Mouse (Mus musculus): ENCODE measurements around the gene Grap2.
A peak's percentile ranks its signal among the peaks of the same experiment; 100 is the strongest.

Grap2 gene

GRCm38 (mm10) chr15:80682343-80682742 is 109.9 kb downstream of the Grap2 start:
- DNase-seq (ENCODE audit: low read depth): no peak

GRCm38 (mm10) chr15:80683151-80683550 is 110.8 kb downstream of the Grap2 start:
- DNase-seq (ENCODE audit: low read depth): no peak

GRCm38 (mm10) chr15:80683990-80684389 is 111.6 kb downstream of the Grap2 start:
- DNase-seq (ENCODE audit: low read depth): no peak

GRCm38 (mm10) chr15:80684786-80685602 is 112.6 kb downstream of the Grap2 start:
- no peak for DNase-seq (ENCODE audit: low read depth)

GRCm38 (mm10) chr15:80685603-80685895 is 113.2 kb downstream of the Grap2 start:
- no peak for DNase-seq (ENCODE audit: low read depth)

GRCm38 (mm10) chr15:80688536-80688935 is 116.1 kb downstream of the Grap2 start:
- DNase-seq (ENCODE audit: low read depth): no peak

- DNase-seq (ENCODE audit: low read depth): no peak
Observed at GRCm38 (mm10) chr15:80693492-80693891, 121.1 kb downstream of the Grap2 start.

- peak; percentile 90 for DNase-seq (ENCODE audit: low read depth)
Observed at GRCm38 (mm10) chr15:80694125-80694910, 121.9 kb downstream of the Grap2 start.

- peak; percentile 81 for DNase-seq (ENCODE audit: low read depth)
Observed at GRCm38 (mm10) chr15:80697564-80697963, 125.2 kb downstream of the Grap2 start.

GRCm38 (mm10) chr15:80701481-80702257 is 129.3 kb downstream of the Grap2 start:
- no peak for DNase-seq (ENCODE audit: low read depth)

Measured in induced T-regulatory cell, adult 2 months (primary cell).